Mouse (Mus musculus): Measurements from ENCODE around the gene Saxo2.

DNA sequence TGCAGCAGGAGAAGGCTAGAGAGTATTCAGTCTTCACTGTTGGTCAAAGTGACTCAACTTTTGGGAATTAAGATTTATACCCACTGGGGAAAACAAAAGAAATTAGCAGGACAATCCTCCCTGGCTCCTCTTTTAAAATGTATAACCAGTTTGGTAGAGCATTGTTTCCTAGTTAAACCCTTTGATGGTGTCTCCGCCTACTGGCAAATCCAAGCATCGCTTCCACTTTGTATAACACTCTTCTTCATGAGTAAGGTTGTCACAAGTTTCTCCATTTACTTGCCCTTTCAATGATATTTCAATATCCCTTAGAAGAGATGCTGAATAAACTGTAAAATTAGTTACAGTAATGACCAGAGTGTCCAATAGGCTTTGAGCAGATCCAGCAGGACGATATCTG is 38.7 kb downstream of the Saxo2 start:
- TF ChIP-seq CTCF (IDR thresholded peaks at IDR 0.05) (peak; percentile 67), EP300 (IDR thresholded peaks at IDR 0.05) (no peak)
